Mouse (Mus musculus) activated CD4-positive, CD25-positive, alpha-beta regulatory T cell (primary cell): ENCODE measurements around the gene Ddx46. TPM values are rescaled to one million over a fixed set of nuclear protein-coding genes. Genes with fewer than 3 reads are reported as not detected.

Experiments
- polyA plus RNA-seq, 2 experiments: library from polyadenylated mRNA; unstranded; fragments of 100-300 nt; shearing (Covaris generic); gene quantifications; one replicate each; pipeline ENCODE4 v1.2.1; 2017

Ddx46 gene
- polyA plus RNA-seq: 10 to 100 TPM; 62.9 to 65.4 TPM

GRCm38 (mm10) chr13:55634639-55635127 lies at the start of gene Ddx46:
Gene Ddx46 (plus strand): TSS chr13:55635027.

GRCm38 (mm10) chr13:55599566-55600540 lies 35.0 kb upstream of the Ddx46 start, which contains the start of gene B4galt7:
Gene B4galt7 (plus strand): TSS chr13:55599896.

GRCm38 (mm10) chr13:55622649-55623541 lies 11.9 kb upstream of the Ddx46 start, which contains the start of gene Caml:
Gene Caml (plus strand): TSS chr13:55623005.

GRCm38 (mm10) chr13:55692535-55693242 lies 57.9 kb downstream of the Ddx46 start, which contains the start of gene B230219D22Rik:
Gene B230219D22Rik (plus strand): TSS chr13:55693124.

GRCm38 (mm10) chr13:55714501-55715166 lies 79.8 kb downstream of the Ddx46 start, which contains the start of gene Txndc15:
Gene Txndc15 (plus strand): TSS chr13:55714650.

GRCm38 (mm10) chr13:55727120-55727838 lies 92.5 kb downstream of the Ddx46 start, which contains the start of gene Pcbd2:
Gene Pcbd2 (plus strand): TSS chr13:55727368.

Other genes starting within 250 kb of the Ddx46 start
- under 1 TPM in 1 of 2 experiments, not detected in 1; 0.21 TPM for gene Slc34a1, start 236.8 kb upstream of the Ddx46 start, polyA plus RNA-seq
- not detected for gene Pfn3, start 219.8 kb upstream of the Ddx46 start, polyA plus RNA-seq
- not detected for gene F12, start 208.2 kb upstream of the Ddx46 start, polyA plus RNA-seq
- gene Grk6, start 190.0 kb upstream of the Ddx46 start, polyA plus RNA-seq: 100 to 1,000 TPM; 307 to 363 TPM
- 10 to 100 TPM in 1 of 2 experiments, 1 to 10 TPM in 1; 5.3 to 12.3 TPM for gene Prr7, start 170.8 kb upstream of the Ddx46 start, polyA plus RNA-seq
- gene Dbn1, start 146.9 kb upstream of the Ddx46 start, polyA plus RNA-seq: under 1 TPM; 0.07 to 0.42 TPM
- 10 to 100 TPM; 10.3 to 12.4 TPM for gene Pdlim7, start 121.4 kb upstream of the Ddx46 start, polyA plus RNA-seq
- gene Dok3, start 105.7 kb upstream of the Ddx46 start, polyA plus RNA-seq: 1 to 10 TPM; 1.0 to 2.0 TPM
- 10 to 100 TPM; 65.1 to 77.7 TPM for gene Ddx41, start 98.4 kb upstream of the Ddx46 start, polyA plus RNA-seq
- gene Fam193b, start 63.9 kb upstream of the Ddx46 start, polyA plus RNA-seq: 10 to 100 TPM; 48.0 to 51.3 TPM
- 100 to 1,000 TPM; 274 to 325 TPM for gene Tmed9, start 61.3 kb upstream of the Ddx46 start, polyA plus RNA-seq
- gene B4galt7, start 35.1 kb upstream of the Ddx46 start, polyA plus RNA-seq: 10 to 100 TPM; 34.5 to 35.0 TPM
- gene Caml, start 12.0 kb upstream of the Ddx46 start, polyA plus RNA-seq: 10 to 100 TPM; 26.2 to 35.0 TPM
- gene B230219D22Rik, start 58.1 kb downstream of the Ddx46 start, polyA plus RNA-seq: 10 to 100 TPM; 26.7 to 29.6 TPM
- gene Txndc15, start 79.6 kb downstream of the Ddx46 start, polyA plus RNA-seq: 10 to 100 TPM; 55.7 to 65.7 TPM
- gene Pcbd2, start 92.3 kb downstream of the Ddx46 start, polyA plus RNA-seq: 10 to 100 TPM; 34.2 to 60.7 TPM
- under 1 TPM in 1 of 2 experiments, not detected in 1; 0.26 TPM for gene Catsper3, start 149.5 kb downstream of the Ddx46 start, polyA plus RNA-seq
- not detected for gene Pitx1, start 201.2 kb downstream of the Ddx46 start, polyA plus RNA-seq